Mouse (Mus musculus) liver, embryonic 14.5 days (tissue): Measurements from ENCODE around the gene Itpripl1. TPM values are rescaled to one million over a fixed set of nuclear protein-coding genes. Genes with fewer than 3 reads are reported as not detected.
"Not testable (repeated sequence)": the region's sequence is repeated elsewhere in the genome, so short reads cannot be mapped to it uniquely, and the experiment has no call there.

Experiments
- ATAC-seq: fragments of 200-750 bp; cut with Nextera tagmentation; 2 replicates; pipeline ENCODE4 v1.8.0; 2017; ENCODE audit warnings: moderate number of reproducible peaks, mild to moderate bottlenecking, moderate library complexity; ENCODE audit not compliant: insufficient read depth
- DNase-seq, 3 experiments: peaks; one replicate each; pipeline ENCODE4 v3.0.0-alpha.2; 2012 to 2013; ENCODE audit warnings: low read depth in 3 of 3, low spot score in 3 of 3
- H3K27ac ChIP-seq: fragments of 300-500 bp; sonication (generic); 2 replicates; pipeline ENCODE4 v1.5.1; 2014; ENCODE audit warnings: moderate library complexity, mild to moderate bottlenecking, control low read depth, inconsistent platforms
- H3K27me3 ChIP-seq: fragments of 300-500 bp; sonication (generic); 2 replicates; pipeline ENCODE4 v1.6.1; 2014; ENCODE audit warnings: mild to moderate bottlenecking, low read length, moderate library complexity; ENCODE audit not compliant: control insufficient read depth, insufficient read depth
- H3K36me3 ChIP-seq: fragments of 300-500 bp; sonication (generic); replicated peaks from 2 replicates; pipeline ENCODE4 v1.6.1; 2014; ENCODE audit warnings: low read depth; ENCODE audit not compliant: control insufficient read depth, insufficient read depth
- H3K4me1 ChIP-seq, 2 experiments: fragments of 200-500 bp in 1 of 2; fragments of 300-500 bp in 1 of 2; sonication (generic) in 1 of 2; replicated peaks; 2 replicates each; pipeline ENCODE4 v1.6.1; 2012 to 2014; ENCODE audit warnings: antibody characterized with exemption in 1 of 2, inconsistent platforms in 1 of 2, low read length in 1 of 2; ENCODE audit not compliant: control insufficient read depth in 2 of 2, insufficient read depth in 2 of 2
- H3K4me2 ChIP-seq: fragments of 300-500 bp; sonication (generic); 2 replicates; pipeline ENCODE4 v1.6.1; 2014; ENCODE audit warnings: low read depth, mild to moderate bottlenecking, control low read depth, moderate library complexity
- H3K4me3 ChIP-seq, 2 experiments: fragments of 200-500 bp in 1 of 2; fragments of 300-500 bp in 1 of 2; sonication (generic) in 1 of 2; 2 replicates each; pipeline ENCODE4 v1.5.1; 2012 to 2014; ENCODE audit warnings: low read depth in 2 of 2, low read length in 2 of 2, mild to moderate bottlenecking in 2 of 2, control low read depth in 1 of 2, inconsistent platforms in 1 of 2, moderate library complexity in 1 of 2; ENCODE audit not compliant: insufficient read depth in 1 of 2
- H3K9ac ChIP-seq: fragments of 300-500 bp; sonication (generic); replicated peaks from 2 replicates; pipeline ENCODE4 v1.6.1; 2014; ENCODE audit warnings: mild to moderate bottlenecking, control low read depth, moderate library complexity
- H3K9me3 ChIP-seq: fragments of 300-500 bp; sonication (generic); 2 replicates; pipeline ENCODE4 v1.6.1; 2016; ENCODE audit warnings: low read length, mixed read lengths; ENCODE audit not compliant: control insufficient read depth
- CTCF ChIP-seq: IDR thresholded peaks from 2 replicates; pipeline ENCODE4 v1.5.1; 2016; ENCODE audit warnings: antibody characterized with exemption, low read depth, control low read depth
- EP300 ChIP-seq: IDR thresholded peaks from 2 replicates; pipeline ENCODE4 v1.6.1; 2016; ENCODE audit warnings: antibody characterized with exemption, low read depth
- WGBS: fragments of 180-500 bp; shearing (Covaris S2); extraction: QIAGEN DNeasy Blood & Tissue Kit; methylation state at CpG from one replicate; pipeline ENCODE4 v1.1.7; 2014; ENCODE audit not compliant: insufficient replicate concordance; 5-methylcytosine and 5-hydroxymethylcytosine counted together
- polyA plus RNA-seq, 2 experiments: library from polyadenylated mRNA; depleted of rRNA in 1 of 2; stranded (reverse) in 1 of 2; unstranded in 1 of 2; fragments of >200 nt; fragmentation: Nextera tagmentation in 1 of 2; extraction: Ambion mirVana in 1 of 2; gene quantifications; 2 replicates each; pipeline versions ENCODE4 v1.2.1 to v1.2.3; 2012 to 2014

Itpripl1 gene
- polyA plus RNA-seq, 2 experiments: 8.0 to 17.7 TPM

DNA sequence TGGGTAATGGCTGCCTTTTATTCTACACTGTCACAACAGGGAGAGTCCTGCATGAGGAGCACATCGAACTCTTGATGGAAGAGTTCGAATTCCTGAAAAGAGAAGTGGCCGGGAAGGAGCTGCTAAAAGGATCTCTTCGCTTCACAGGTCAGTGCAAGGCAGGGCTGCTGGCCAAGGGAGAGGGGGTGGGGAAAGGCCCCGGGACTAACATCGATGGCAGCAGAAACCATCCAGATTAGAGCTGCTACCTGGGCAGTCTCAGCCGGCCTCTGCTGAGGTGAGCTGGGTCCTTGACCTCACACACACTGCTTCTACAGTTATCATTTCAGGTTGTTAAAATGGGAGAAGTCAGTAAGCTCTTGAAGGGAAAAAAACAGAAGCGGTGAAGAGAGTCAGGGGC is 51.2 kb downstream of the Itpripl1 start:
- no peak overlapping the region for H3K4me2 ChIP-seq
- H3K9me3 ChIP-seq: no peaks in the 10 kb centered on the region
- H3K9ac ChIP-seq: no peak overlapping the region
- TF ChIP-seq EP300 (no peak), CTCF (no peak)
- no peaks in the 10 kb centered on the region; the same call in 1 of the 2 replicates for H3K36me3 ChIP-seq
- no peak overlapping the region for H3K27ac ChIP-seq
- no peaks in the 10 kb centered on the region for H3K4me1 ChIP-seq
- DNase-seq (no peak), ATAC-seq (no peak)
- 75% methylated on average over 8 of the region's 8 CpGs for WGBS
- H3K4me3 ChIP-seq: no peak overlapping the region
- H3K27me3 ChIP-seq: no peaks in the 10 kb centered on the region

DNA sequence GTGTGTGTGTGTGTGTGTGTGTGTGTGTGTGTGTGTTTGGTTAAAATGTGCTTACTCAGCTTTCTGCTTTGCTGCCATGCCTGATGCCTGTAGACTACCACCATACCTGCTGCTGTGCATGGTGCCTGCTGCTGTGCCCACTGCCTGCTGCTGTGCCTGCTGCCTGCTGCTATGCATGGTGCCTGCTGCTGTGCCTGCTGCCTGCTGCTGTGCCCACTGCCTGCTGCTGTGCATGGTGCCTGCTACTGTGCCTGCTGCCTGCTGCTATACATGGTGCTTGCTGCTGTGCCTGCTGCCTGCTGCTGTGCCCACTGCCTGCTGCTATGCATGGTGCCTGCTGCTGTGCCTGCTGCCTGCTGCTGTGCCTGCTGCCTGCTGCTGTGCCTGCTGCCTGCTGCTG is 53.1 kb downstream of the Itpripl1 start:
- not testable (repeated sequence) for DNase-seq, H3K9ac ChIP-seq

More for the DNA sequence above, 53.1 kb downstream of the Itpripl1 start:
- not testable (repeated sequence) for H3K36me3 ChIP-seq, H3K27me3 ChIP-seq, H3K9me3 ChIP-seq, H3K4me1 ChIP-seq, H3K4me3 ChIP-seq, H3K27ac ChIP-seq, H3K4me2 ChIP-seq, ATAC-seq

Other genes with a start within 250 kb of the Itpripl1 start
- gene Sppl2a, start 210.2 kb downstream of the Itpripl1 start, polyA plus RNA-seq (2012; rRNA removed): 8.7 and 10.9 TPM in 2 replicates
- 25.5 and 27.3 TPM in 2 replicates for gene Sppl2a, start 210.2 kb downstream of the Itpripl1 start, polyA plus RNA-seq (2014; fragmentation: Nextera tagmentation; extraction: Ambion mirVana)
- 1.6 and 2.4 TPM in 2 replicates for gene Ap4e1, start 134.7 kb downstream of the Itpripl1 start, polyA plus RNA-seq (2012; rRNA removed)
- gene Ap4e1, start 134.7 kb downstream of the Itpripl1 start, polyA plus RNA-seq (2014; fragmentation: Nextera tagmentation; extraction: Ambion mirVana): 4.1 and 4.2 TPM in 2 replicates
- 15.3 and 25.1 TPM in 2 replicates for gene Blvra, start 72.8 kb downstream of the Itpripl1 start, polyA plus RNA-seq (2012; rRNA removed)
- 63.7 and 65.1 TPM in 2 replicates for gene Blvra, start 72.8 kb downstream of the Itpripl1 start, polyA plus RNA-seq (2014; fragmentation: Nextera tagmentation; extraction: Ambion mirVana)
- gene Ncaph, start 9.5 kb downstream of the Itpripl1 start, polyA plus RNA-seq (2012; rRNA removed): 19.7 and 33.9 TPM in 2 replicates
- gene Ncaph, start 9.5 kb downstream of the Itpripl1 start, polyA plus RNA-seq (2014; fragmentation: Nextera tagmentation; extraction: Ambion mirVana): 58.4 and 65.2 TPM in 2 replicates
- 0.23 and 0.57 TPM in 2 replicates for gene 1810024B03Rik, start 64.8 kb upstream of the Itpripl1 start, polyA plus RNA-seq (2012; rRNA removed)
- gene 1810024B03Rik, start 64.8 kb upstream of the Itpripl1 start, polyA plus RNA-seq (2014; fragmentation: Nextera tagmentation; extraction: Ambion mirVana): 0.81 and 0.96 TPM in 2 replicates
- gene Snrnp200, start 64.9 kb upstream of the Itpripl1 start, polyA plus RNA-seq (2012; rRNA removed): 18.2 and 27.5 TPM in 2 replicates
- 28.1 and 33.3 TPM in 2 replicates for gene Snrnp200, start 64.9 kb upstream of the Itpripl1 start, polyA plus RNA-seq (2014; fragmentation: Nextera tagmentation; extraction: Ambion mirVana)
- 23.2 and 29.1 TPM in 2 replicates for gene Ciao1, start 104.4 kb upstream of the Itpripl1 start, polyA plus RNA-seq (2012; rRNA removed)
- gene Ciao1, start 104.4 kb upstream of the Itpripl1 start, polyA plus RNA-seq (2014; fragmentation: Nextera tagmentation; extraction: Ambion mirVana): 38.3 and 42.3 TPM in 2 replicates
- gene Tmem127, start 104.5 kb upstream of the Itpripl1 start, polyA plus RNA-seq (2012; rRNA removed): 8.4 and 11.7 TPM in 2 replicates
- 7.4 and 9.2 TPM in 2 replicates for gene Tmem127, start 104.5 kb upstream of the Itpripl1 start, polyA plus RNA-seq (2014; fragmentation: Nextera tagmentation; extraction: Ambion mirVana)
- gene Stard7, start 126.8 kb upstream of the Itpripl1 start, polyA plus RNA-seq (2012; rRNA removed): 23.3 and 29.8 TPM in 2 replicates
- gene Stard7, start 126.8 kb upstream of the Itpripl1 start, polyA plus RNA-seq (2014; fragmentation: Nextera tagmentation; extraction: Ambion mirVana): 42.0 and 51.9 TPM in 2 replicates
- 1.1 and 1.8 TPM in 2 replicates for gene Dusp2, start 192.7 kb upstream of the Itpripl1 start, polyA plus RNA-seq (2012; rRNA removed)
- gene Dusp2, start 192.7 kb upstream of the Itpripl1 start, polyA plus RNA-seq (2014; fragmentation: Nextera tagmentation; extraction: Ambion mirVana): 1.5 and 1.7 TPM in 2 replicates
- not detected in 2 replicates for gene Astl, start 195.2 kb upstream of the Itpripl1 start, polyA plus RNA-seq (2012; rRNA removed)
- gene Astl, start 195.2 kb upstream of the Itpripl1 start, polyA plus RNA-seq (2014; fragmentation: Nextera tagmentation; extraction: Ambion mirVana): not detected in 2 replicates
- gene Adra2b, start 219.8 kb upstream of the Itpripl1 start, polyA plus RNA-seq (2012; rRNA removed): 12.4 and 13.2 TPM in 2 replicates
- gene Adra2b, start 219.8 kb upstream of the Itpripl1 start, polyA plus RNA-seq (2014; fragmentation: Nextera tagmentation; extraction: Ambion mirVana): 20.0 and 24.4 TPM in 2 replicates